Mouse (Mus musculus) stomach, embryonic 16.5 days (tissue): ENCODE measurements around the gene Myo1a. TPM values are rescaled to one million over a fixed set of nuclear protein-coding genes. Genes with fewer than 3 reads are reported as not detected.

Source experiments
- ATAC-seq: fragments of 200-750 bp; cut with Nextera tagmentation; 2 replicates; pipeline ENCODE4 v1.8.0; 2017; ENCODE audit warnings: moderate number of reproducible peaks, moderate TSS enrichment; ENCODE audit not compliant: insufficient read depth, low FRiP score
- H3K27ac ChIP-seq: fragments of 300-500 bp; sonication (generic); 2 replicates; pipeline ENCODE4 v1.5.1; 2014; ENCODE audit warnings: low read length
- H3K27me3 ChIP-seq: fragments of 300-500 bp; sonication (generic); 2 replicates; pipeline ENCODE4 v1.6.1; 2014; ENCODE audit warnings: low read length, control low read depth, mixed read lengths; ENCODE audit not compliant: control insufficient read depth, insufficient read depth
- H3K36me3 ChIP-seq: fragments of 300-500 bp; sonication (generic); 2 replicates; pipeline ENCODE4 v1.6.1; 2014; ENCODE audit warnings: low read length; ENCODE audit not compliant: control insufficient read depth, insufficient read depth
- H3K4me1 ChIP-seq: fragments of 300-500 bp; sonication (generic); 2 replicates; pipeline ENCODE4 v1.6.1; 2014; ENCODE audit warnings: low read length, control low read depth, mixed read lengths; ENCODE audit not compliant: control insufficient read depth, insufficient read depth
- H3K4me2 ChIP-seq: fragments of 300-500 bp; sonication (generic); 2 replicates; pipeline ENCODE4 v1.6.1; 2014; ENCODE audit warnings: low read depth, low read length, mixed read lengths
- H3K4me3 ChIP-seq: fragments of 300-500 bp; sonication (generic); replicated peaks from 2 replicates; pipeline ENCODE4 v1.5.1; 2014; ENCODE audit warnings: mild to moderate bottlenecking, low read length
- H3K9ac ChIP-seq: fragments of 300-500 bp; sonication (generic); 2 replicates; pipeline ENCODE4 v1.6.1; 2014; ENCODE audit warnings: low read length
- H3K9me3 ChIP-seq: fragments of 300-500 bp; sonication (generic); replicated peaks from 2 replicates; pipeline ENCODE4 v1.6.1; 2016; ENCODE audit warnings: low read length, control low read depth; ENCODE audit not compliant: control insufficient read depth
- WGBS: fragments of 180-500 bp; shearing (Covaris S2); extraction: QIAGEN DNeasy Blood & Tissue Kit; methylation state at CpG from one replicate; pipeline ENCODE4 v1.1.7; 2014; 5-methylcytosine and 5-hydroxymethylcytosine counted together
- polyA plus RNA-seq: library from polyadenylated mRNA; unstranded; fragments of >200 nt; fragmentation: Nextera tagmentation; extraction: Ambion mirVana; gene quantifications from 2 replicates; pipeline ENCODE4 v1.2.1, GENCODE M21; 2015

The Myo1a gene
- polyA plus RNA-seq, 1 experiment from 2014 or later = 24.5 TPM

DNA sequence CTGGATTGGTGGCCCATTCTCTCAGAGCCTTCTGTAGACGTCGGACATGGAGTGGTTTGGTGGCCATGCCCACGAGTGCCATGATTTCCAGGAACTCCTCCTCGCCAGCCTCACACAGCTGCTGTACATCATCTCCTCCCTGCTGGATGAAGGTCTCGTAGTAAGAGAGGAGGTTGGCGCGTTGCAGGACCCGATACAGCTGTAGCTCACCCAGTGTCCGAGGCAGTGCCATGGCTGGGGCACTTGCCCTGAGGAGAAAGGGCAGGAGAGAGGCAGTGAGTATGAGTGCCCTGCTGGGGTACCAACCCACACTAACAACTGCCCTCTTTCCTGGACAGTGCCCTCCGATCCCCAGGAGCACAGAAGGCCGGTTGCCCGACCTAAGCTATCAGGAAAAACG, 40.1 kb upstream of the Myo1a start:
- Histone ChIP-seq H3K4me3 (peak overlapping the region; percentile 58), H3K9me3 (no peaks in the 10 kb centered on the region), H3K9ac (peak overlapping the region; percentile 83), H3K27me3 (no peaks in the 10 kb centered on the region), H3K4me2 (peak overlapping the region; percentile 64), H3K4me1 (peaks cover 52% of the 10 kb centered on the region), H3K27ac (peak overlapping the region; percentile 98; the same call in 1 of the 2 replicates), H3K36me3 (no peaks in the 10 kb centered on the region)
- WGBS = 53% methylated on average over 13 of the region's 13 CpGs
- ATAC-seq = no peak

DNA sequence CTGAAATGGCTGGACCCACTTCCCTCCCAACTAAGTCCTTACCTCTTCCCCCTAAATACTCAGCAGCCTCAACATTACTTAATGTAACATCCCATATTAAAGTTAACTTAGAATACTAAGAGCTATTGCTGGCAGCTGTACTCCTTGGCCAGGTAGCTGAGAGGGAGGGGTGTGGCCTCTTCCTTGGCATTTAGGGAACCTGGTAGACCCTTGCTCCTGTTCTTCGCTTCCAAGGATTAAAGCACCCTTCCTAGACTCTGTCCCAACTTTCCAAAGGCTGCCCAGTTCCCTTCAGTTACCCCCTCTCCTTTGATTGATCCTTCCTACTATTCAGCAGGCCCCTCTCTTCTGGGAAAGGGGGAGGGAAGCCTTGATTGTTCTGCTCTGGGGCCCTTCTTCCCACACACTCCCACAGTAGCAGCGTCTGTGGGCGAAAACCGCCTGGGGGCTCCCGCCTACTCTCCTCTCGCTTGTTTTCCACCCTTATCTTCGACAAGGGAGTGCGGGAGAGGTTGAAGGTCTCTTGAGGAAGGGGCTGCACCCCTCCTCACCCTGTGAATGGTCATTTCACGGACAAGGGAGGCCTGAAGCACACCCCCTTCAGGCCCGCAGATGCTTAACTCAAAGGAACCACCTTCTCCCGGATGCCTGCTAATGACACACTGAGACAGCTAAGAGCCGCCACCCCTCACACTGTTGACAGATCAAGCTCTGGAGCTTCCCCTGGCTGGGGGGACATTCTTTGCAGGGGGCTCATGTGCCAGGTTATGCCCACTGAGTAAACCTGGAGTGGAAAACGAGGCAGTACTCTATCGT, 39.4 kb upstream of the Myo1a start:
- whole genome bisulfite sequencing = 12% methylated on average over 14 of the region's 14 CpGs

DNA sequence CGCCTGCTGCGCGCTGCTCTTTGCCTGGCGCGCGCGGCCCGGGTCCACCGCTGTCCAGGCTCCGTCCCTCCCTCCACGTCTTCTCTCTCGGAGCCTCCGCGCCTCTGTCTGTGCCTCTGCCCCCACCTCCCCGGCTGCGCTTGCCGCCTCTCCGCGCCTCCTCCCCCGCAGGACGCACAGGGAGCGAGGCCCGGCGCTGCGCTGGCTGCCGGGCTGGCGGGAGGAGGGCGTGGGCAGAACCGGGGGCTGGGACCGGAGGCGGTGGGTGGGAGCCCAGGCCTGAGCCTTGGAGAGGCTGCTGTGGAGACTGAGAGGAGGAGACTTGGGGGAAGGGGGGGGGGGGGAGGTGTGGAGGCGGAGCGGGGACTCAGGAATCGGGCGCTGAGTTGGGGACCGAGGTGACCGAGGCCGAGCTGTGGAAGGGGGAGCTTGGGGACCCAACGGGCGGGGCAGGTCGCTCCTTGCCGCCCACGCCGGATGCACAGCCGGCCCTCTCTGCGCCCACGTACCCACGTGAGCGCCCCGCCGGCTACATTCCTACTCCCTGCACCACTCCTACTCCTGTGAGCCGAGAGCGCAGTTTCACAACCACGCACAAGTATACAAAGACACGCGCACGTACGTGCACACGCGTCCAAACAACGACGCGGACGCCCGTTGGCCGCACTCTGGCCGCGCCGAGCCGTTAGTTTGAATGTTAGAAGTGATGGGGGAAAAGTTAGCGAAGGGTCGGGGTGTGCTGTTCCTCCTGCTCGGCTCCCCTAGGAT, 38.3 kb upstream of the Myo1a start, which contains the start of gene Nemp1:
Gene Nemp1 (plus strand): TSS at position 401 of the 768 bp plus-strand sequence.
- WGBS = under 1% methylated on average over 69 of the region's 73 CpGs
- H3K4me3 ChIP-seq = peak within 1 kb of the TSS; percentile 58

More for the DNA sequence above, 39.4 kb upstream of the Myo1a start:
- Histone ChIP-seq H3K4me3 (peak overlapping the region; percentile 58), H3K4me1 (peaks cover 52% of the 10 kb centered on the region), H3K4me2 (peak overlapping the region; percentile 64), H3K27me3 (no peaks in the 10 kb centered on the region), H3K9me3 (no peaks in the 10 kb centered on the region), H3K9ac (peak overlapping the region; percentile 83), H3K36me3 (no peaks in the 10 kb centered on the region), H3K27ac (peak overlapping the region; percentile 98)
- no peak for ATAC-seq

DNA sequence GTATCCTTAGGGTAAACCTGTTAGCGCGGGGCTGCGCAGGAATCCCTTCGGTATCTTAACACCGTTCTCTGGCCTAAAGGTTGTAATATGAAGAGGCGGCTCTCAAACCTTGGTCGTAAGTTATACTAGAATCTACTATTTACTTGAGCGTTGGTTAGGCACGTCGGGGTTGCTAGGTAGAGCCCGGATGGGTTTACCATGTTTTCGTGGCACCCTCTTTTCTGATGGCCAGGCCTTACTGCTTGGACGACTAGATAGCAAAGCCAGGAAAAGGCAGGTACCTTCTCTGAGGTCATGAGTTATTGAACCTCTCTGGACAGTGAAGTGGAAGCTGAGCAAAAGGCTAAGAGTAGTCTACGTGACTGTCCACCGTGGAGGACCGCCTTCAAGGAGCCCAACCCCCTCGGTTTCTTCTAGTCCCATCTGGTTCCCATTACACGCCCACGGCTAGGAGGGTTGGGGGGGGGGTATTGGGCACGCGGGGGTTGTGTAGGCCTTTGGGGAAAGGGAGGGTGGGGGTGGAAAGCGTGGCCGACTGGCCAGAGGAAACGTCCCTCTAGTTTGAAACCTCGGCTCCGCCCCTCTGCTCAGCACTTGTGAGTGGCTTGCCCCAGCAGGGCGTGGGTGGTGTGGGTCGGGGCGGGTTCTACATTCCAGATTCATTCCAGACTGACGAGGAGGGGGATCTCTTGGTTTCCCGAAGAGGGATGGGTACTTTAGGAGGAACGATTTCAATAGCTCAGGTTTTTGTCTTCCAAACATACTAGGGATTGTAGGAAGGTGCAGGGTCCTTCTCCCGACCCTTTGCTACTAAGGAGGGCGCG, 37.5 kb upstream of the Myo1a start:
- Histone ChIP-seq H3K9me3 (no peaks in the 10 kb centered on the region), H3K27ac (peak overlapping the region; percentile 98), H3K9ac (peak overlapping the region; percentile 83), H3K4me1 (peaks cover 35% of the 10 kb centered on the region), H3K4me3 (peak overlapping the region; percentile 58), H3K4me2 (peak overlapping the region; percentile 64), H3K36me3 (no peaks in the 10 kb centered on the region), H3K27me3 (no peaks in the 10 kb centered on the region)
- WGBS = 3% methylated on average over 35 of the region's 35 CpGs
- peak; percentile 80 for ATAC-seq

More for the DNA sequence above, 38.3 kb upstream of the Myo1a start, which contains the start of gene Nemp1:
- peak within 1 kb of the TSS; percentile 64 for H3K4me2 ChIP-seq
- no peaks in the 10 kb centered on the region for H3K27me3 ChIP-seq
- H3K9ac ChIP-seq = peak within 1 kb of the TSS; percentile 83
- H3K4me1 ChIP-seq = peaks cover 43% of the 10 kb centered on the region
- H3K27ac ChIP-seq = peak within 1 kb of the TSS; percentile 98
- H3K9me3 ChIP-seq = no peaks in the 10 kb centered on the region
- ATAC-seq = peak; percentile 77
- H3K36me3 ChIP-seq = no peaks in the 10 kb centered on the region

DNA sequence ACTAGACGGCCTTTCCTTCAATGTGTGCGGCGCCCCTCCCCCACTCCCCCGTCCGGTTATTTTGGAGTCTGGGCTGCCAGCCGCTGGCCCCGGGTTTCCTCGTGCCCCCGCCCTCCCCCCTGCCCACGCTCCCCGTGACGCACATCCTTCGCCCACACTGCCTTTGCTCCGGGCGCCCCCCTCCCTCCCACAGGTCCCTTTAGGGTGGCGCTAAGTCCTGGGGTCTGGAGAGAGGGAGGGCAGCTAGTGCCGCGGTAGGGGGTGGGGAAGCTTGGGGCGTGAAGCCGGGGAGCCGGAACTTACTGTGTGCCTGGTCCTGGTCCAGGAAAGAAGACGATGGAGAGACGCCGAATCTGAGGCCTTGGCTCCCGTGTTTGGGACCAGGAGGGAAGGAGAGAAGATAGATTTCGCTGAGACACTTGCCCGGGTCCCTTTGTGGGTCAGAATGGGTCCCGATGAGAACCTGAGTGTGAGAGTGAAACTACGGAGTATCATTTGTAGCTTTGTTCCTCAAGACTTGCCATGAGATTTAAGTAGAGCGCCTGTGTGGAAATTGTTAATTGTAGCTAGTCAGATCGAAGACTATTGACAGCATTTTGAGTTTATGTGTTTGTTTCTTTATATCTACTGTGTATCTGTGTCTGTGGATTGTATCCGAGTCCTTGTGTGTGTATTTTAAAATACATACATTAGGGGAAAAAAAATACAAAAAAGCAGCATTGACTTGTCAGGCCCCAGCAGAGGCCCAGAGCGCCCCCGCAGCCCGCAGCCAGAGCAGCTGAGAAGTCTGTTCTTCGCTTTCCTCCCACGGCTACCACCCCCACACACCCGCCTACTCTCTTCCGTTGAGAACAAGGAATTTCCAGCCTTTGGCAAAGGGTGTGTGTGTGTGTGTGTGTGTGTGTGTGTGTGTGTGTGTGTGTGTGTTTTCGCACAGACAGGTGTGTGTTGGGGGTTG, 36.6 kb upstream of the Myo1a start, which contains the start of gene Nab2:
Gene Nab2 (minus strand): TSS at position 476 of the 958 bp plus-strand sequence.
- Histone ChIP-seq H3K27ac (peak within 1 kb of the TSS; percentile 98), H3K9me3 (no peaks in the 10 kb centered on the region), H3K9ac (peak within 1 kb of the TSS; percentile 83), H3K27me3 (no peaks in the 10 kb centered on the region), H3K4me3 (peak within 1 kb of the TSS; percentile 58), H3K36me3 (no peaks in the 10 kb centered on the region), H3K4me1 (peaks cover 27% of the 10 kb centered on the region), H3K4me2 (peak within 1 kb of the TSS; percentile 64)
- ATAC-seq = peak; percentile 51
- 2% methylated on average over 40 of the region's 40 CpGs for WGBS

DNA sequence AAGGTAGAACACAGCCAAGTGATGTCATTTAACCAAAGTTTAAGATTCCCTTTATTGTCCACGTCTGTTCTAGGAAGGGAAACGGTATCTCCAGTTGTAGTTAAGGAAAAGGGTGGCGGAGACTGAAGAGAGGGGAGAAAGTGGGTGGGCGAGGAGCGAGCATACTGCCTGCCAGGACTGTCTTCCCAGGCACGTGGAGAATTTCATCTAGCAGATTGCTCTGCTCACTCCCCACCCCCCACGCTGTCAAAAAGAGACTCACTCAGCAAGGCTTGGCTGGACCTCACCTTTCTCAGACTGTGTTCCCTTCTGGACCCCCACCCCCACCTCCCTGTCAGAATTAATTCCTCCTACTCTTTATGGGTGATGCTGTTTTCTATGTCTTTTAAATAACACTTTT, 35.8 kb upstream of the Myo1a start:
- Histone ChIP-seq H3K9ac (peak overlapping the region; percentile 83; the same call in 1 of the 2 replicates), H3K27me3 (no peaks in the 10 kb centered on the region), H3K36me3 (no peaks in the 10 kb centered on the region), H3K9me3 (no peaks in the 10 kb centered on the region), H3K4me3 (peak overlapping the region; percentile 58; the same call in 1 of the 2 replicates), H3K27ac (peak overlapping the region; percentile 98), H3K4me2 (peak overlapping the region; percentile 64), H3K4me1 (peaks cover 19% of the 10 kb centered on the region)
- WGBS = 20% methylated on average over 7 of the region's 7 CpGs
- ATAC-seq = no peak

DNA sequence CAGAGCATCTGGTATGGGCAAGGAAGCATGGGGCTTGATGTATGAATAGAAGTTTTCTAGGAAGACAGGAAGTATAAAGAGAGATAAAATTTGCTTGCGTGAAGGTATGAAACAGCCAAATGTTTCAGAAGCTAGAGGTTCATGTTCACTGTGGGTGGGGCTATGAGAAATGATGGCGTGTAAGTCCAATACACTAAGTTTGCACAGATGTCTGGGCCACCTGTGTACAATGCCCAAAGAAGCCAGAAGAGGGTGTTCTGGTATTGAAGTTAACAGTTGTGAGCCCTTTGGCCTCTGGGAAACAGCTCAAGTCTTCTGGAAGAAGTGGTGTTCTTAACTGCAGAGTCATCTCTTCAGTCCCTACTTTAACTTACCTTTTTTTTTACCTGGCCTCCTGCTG, 34.8 kb upstream of the Myo1a start:
- H3K9ac ChIP-seq = no peak overlapping the region
- H3K9me3 ChIP-seq = no peaks in the 10 kb centered on the region
- no peak for ATAC-seq
- peaks cover 8% of the 10 kb centered on the region for H3K4me1 ChIP-seq
- no peaks in the 10 kb centered on the region for H3K36me3 ChIP-seq
- H3K27me3 ChIP-seq = no peaks in the 10 kb centered on the region
- no peak overlapping the region for H3K27ac ChIP-seq
- H3K4me2 ChIP-seq = no peak overlapping the region
- WGBS = 79% methylated on average over 2 of the region's 2 CpGs
- no peak overlapping the region for H3K4me3 ChIP-seq

DNA sequence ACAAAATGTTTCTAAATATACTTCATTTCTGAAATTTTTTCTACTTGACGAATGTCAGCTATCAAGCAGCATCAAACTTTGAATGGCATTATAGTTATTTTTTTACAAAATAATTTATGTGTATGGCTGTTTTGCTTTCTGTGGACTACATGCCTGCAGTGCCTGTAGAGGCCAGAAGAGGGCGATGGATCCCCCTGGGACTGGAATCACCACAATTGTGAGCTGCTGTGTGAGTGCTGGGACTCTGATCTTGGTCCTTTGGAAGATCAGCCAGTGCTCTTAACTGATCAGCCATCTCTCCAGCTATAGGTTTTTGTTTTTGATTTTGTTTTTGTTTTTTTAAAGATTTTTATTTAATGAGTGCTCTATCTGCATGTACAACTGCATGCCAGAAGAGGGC, 33.7 kb upstream of the Myo1a start:
- Histone ChIP-seq H3K27me3 (no peaks in the 10 kb centered on the region), H3K4me2 (no peak overlapping the region), H3K9me3 (no peaks in the 10 kb centered on the region), H3K4me1 (peaks cover 4% of the 10 kb centered on the region; the same call in 1 of the 2 replicates), H3K36me3 (no peaks in the 10 kb centered on the region), H3K9ac (no peak overlapping the region), H3K27ac (no peak overlapping the region), H3K4me3 (no peak overlapping the region)
- no peak for ATAC-seq
- WGBS = 35% methylated on average over 2 of the region's 2 CpGs
